Mouse (Mus musculus): ENCODE measurements at regions not wholly inside any gene's neighbourhood (a gene's known extent, or its start where the extent isn't known, plus 50 kb on each side); places are given as distances from the start of the nearest gene placed in this dataset.

GRCm38 (mm10) chr12:92775668-92776067 lies 926.7 kb upstream of the Sel1l start:
- TF ChIP-seq CTCF (IDR thresholded peaks at IDR 0.05; ENCODE audit: low read depth), result no peak
- TF ChIP-seq EP300 (IDR thresholded peaks at IDR 0.05; ENCODE audit: low read depth), result no peak
